Mouse (Mus musculus): ENCODE measurements around the gene Slc5a7.

Gene Slc5a7

GRCm38 (mm10) chr17:54298934-54299333, at the start of gene Slc5a7:
Slc5a7 (minus strand) TSS chr17:54299034.
- no peak for DNase-seq (ENCODE audit: low read depth)

GRCm38 (mm10) chr17:54347672-54348071, 48.8 kb upstream of the Slc5a7 start:
- DNase-seq (ENCODE audit: low read depth): no peak

GRCm38 (mm10) chr17:54343395-54343794, 44.6 kb upstream of the Slc5a7 start:
- peak; percentile 20 for DNase-seq (ENCODE audit: low read depth)

- no peak for DNase-seq (ENCODE audit: low read depth)
Measured at GRCm38 (mm10) chr17:54298232-54298924, 456 bp downstream of the Slc5a7 start.

- no peak for DNase-seq (ENCODE audit: low read depth)
Measured at GRCm38 (mm10) chr17:54250783-54251182, 48.1 kb downstream of the Slc5a7 start.

- DNase-seq (ENCODE audit: low read depth): no peak
Measured at GRCm38 (mm10) chr17:54243650-54244300, 55.1 kb downstream of the Slc5a7 start.

GRCm38 (mm10) chr17:54239435-54239834, 59.4 kb downstream of the Slc5a7 start:
- no peak for DNase-seq (ENCODE audit: low read depth)
